Mouse (Mus musculus): Measurements from ENCODE around the gene Ubxn1.
A peak's percentile ranks its signal among the peaks of the same experiment; 100 is the strongest.
"Not testable (repeated sequence)": the region's sequence is repeated elsewhere in the genome, so short reads cannot be mapped to it uniquely, and the experiment has no call there.

Ubxn1 gene

DNA sequence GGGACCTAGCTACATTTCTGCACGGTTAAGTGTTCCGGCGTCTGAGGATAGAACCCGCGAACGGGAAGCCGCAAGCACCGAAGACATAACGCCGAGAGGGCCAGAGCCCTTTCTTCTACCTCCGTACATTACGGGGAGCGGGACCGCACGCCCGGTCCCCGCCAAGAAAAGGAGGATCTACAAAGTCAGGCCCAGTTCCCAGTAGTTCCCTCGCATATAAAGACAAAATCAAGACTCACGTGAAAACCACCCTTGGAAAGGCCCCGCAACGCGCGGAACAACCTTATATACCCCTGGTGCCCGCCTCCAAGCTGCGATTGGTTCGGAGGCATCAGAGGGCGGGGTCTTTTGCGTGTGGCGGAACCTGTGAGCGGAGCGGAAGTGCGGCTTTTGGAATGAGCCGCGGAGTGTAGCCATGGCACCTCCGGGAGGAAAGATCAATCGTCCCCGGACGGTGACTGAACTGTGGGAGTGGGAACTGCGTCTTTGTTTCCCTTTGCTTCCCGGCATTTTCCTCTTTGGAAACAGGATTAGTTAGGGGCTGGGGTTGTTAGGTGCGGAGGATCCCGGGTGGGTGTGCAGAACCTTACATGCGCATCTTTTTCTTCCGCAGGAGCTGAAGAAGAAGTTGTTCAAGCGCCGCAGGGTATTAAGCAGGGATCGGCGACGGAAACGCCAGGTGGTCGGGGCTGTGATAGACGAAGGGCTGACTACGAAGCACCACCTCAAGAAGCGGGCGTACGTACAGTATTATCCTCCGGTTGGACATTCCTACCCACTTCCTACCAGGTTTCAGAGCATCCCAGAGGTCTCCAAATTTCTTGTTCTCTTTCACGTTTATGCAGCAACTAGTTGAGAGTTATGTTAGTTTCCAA, 17.5 kb downstream of the Ubxn1 start, which contains the start of the genes 1810009A15Rik and Gm49416:
1810009A15Rik (plus strand) TSS at position 343 of the 875 bp plus-strand sequence.
Gm49416 (plus strand) TSS at position 416 of the 875 bp plus-strand sequence.
- Histone ChIP-seq H3K4me3 (replicated peaks; ENCODE audit: low read length) (peak within 1 kb of the TSS; percentile 90), H3K4me1 (replicated peaks; ENCODE audit: low read depth, low read length) (peaks cover 57% of the 10 kb centered on the region), H3K9me3 (ENCODE audit: low read length) (no peaks in the 10 kb centered on the region), H3K27me3 (ENCODE audit: insufficient read depth, low read length) (no peaks in the 10 kb centered on the region), H3K36me3 (ENCODE audit: insufficient read depth, low read length) (peaks cover 41% of the 10 kb centered on the region)
- no peak for TF ChIP-seq CTCF (conservative IDR thresholded peaks at IDR 0.05; ENCODE audit: low read length)
- no peak for TF ChIP-seq NANOG (IDR thresholded peaks at IDR 0.05; ENCODE audit: borderline replicate concordance, low read length)
- TF ChIP-seq POU5F1 (IDR thresholded peaks at IDR 0.05; ENCODE audit: borderline replicate concordance, low read length): no peak

GRCm38 (mm10) chr19:8892829-8893766, 21.8 kb downstream of the Ubxn1 start, which contains the start of gene Ints5:
Ints5 (plus strand) TSS chr19:8893005.
- H3K36me3 ChIP-seq (ENCODE audit: insufficient read depth, low read length): peaks cover 62% of the 10 kb centered on the region
- H3K27me3 ChIP-seq (ENCODE audit: insufficient read depth, low read length): no peaks in the 10 kb centered on the region
- H3K4me1 ChIP-seq (replicated peaks; ENCODE audit: low read depth, low read length): peaks cover 69% of the 10 kb centered on the region
- no peaks in the 10 kb centered on the region for H3K9me3 ChIP-seq (ENCODE audit: low read length)
- H3K4me3 ChIP-seq (replicated peaks; ENCODE audit: low read length): peak within 1 kb of the TSS; percentile 99
- TF ChIP-seq CTCF (conservative IDR thresholded peaks at IDR 0.05; ENCODE audit: low read length): no peak
- TF ChIP-seq NANOG (IDR thresholded peaks at IDR 0.05; ENCODE audit: borderline replicate concordance, low read length): no peak
- no peak for TF ChIP-seq POU5F1 (IDR thresholded peaks at IDR 0.05; ENCODE audit: borderline replicate concordance, low read length)

DNA sequence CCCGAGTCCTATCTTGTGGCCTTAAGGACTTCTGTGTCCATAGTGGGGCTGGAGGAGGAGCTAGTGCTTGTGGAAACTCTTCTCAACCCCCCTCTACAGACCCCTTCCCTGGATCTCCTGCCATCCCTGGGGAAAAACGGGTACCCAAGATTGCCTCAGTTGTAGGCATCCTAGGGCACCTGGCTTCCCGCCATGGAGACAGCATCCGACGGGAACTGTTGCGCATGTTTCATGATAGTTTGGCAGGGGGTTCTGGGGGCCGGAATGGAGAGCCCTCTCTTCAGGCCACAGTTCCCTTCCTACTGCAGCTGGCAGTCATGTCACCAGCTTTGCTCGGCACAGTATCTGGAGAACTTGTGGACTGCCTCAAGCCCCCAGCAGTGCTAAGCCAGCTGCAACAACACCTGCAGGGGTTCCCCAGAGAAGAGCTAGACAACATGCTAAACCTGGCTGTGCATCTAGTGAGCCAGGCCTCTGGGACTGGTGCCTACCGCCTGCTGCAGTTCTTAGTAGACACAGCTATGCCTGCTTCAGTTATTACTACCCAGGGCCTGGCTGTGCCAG, 24.2 kb downstream of the Ubxn1 start:
- H3K27me3 ChIP-seq (ENCODE audit: insufficient read depth, low read length): no peaks in the 10 kb centered on the region
- H3K9me3 ChIP-seq (ENCODE audit: low read length): no peaks in the 10 kb centered on the region
- TF ChIP-seq CTCF (conservative IDR thresholded peaks at IDR 0.05; ENCODE audit: low read length) (no peak), POU5F1 (IDR thresholded peaks at IDR 0.05; ENCODE audit: borderline replicate concordance, low read length) (no peak), NANOG (IDR thresholded peaks at IDR 0.05; ENCODE audit: borderline replicate concordance, low read length) (no peak)
- peak overlapping the region; percentile 100 for H3K4me3 ChIP-seq (replicated peaks; ENCODE audit: low read length)
- H3K36me3 ChIP-seq (ENCODE audit: insufficient read depth, low read length): peaks cover 66% of the 10 kb centered on the region
- peaks cover 78% of the 10 kb centered on the region for H3K4me1 ChIP-seq (replicated peaks; ENCODE audit: low read depth, low read length)

- H3K9me3 ChIP-seq (ENCODE audit: low read length); H3K27me3 ChIP-seq (ENCODE audit: insufficient read depth, low read length): not testable (repeated sequence)
- peaks cover 66% of the 10 kb centered on the region for H3K36me3 ChIP-seq (ENCODE audit: insufficient read depth, low read length)
- H3K4me3 ChIP-seq (replicated peaks; ENCODE audit: low read length): peak overlapping the region; percentile 100
- peaks cover 75% of the 10 kb centered on the region for H3K4me1 ChIP-seq (replicated peaks; ENCODE audit: low read depth, low read length)
These were observed 24.9 kb downstream of the Ubxn1 start for GRCm38 (mm10) chr19:8896231-8896630.

GRCm38 (mm10) chr19:8897211-8897864, 26.0 kb downstream of the Ubxn1 start:
- Histone ChIP-seq H3K4me3 (replicated peaks; ENCODE audit: low read length) (peak overlapping the region; percentile 100), H3K4me1 (replicated peaks; ENCODE audit: low read depth, low read length) (peaks cover 68% of the 10 kb centered on the region), H3K36me3 (ENCODE audit: insufficient read depth, low read length) (peaks cover 66% of the 10 kb centered on the region)
- not testable (repeated sequence) for H3K9me3 ChIP-seq (ENCODE audit: low read length); H3K27me3 ChIP-seq (ENCODE audit: insufficient read depth, low read length)

DNA sequence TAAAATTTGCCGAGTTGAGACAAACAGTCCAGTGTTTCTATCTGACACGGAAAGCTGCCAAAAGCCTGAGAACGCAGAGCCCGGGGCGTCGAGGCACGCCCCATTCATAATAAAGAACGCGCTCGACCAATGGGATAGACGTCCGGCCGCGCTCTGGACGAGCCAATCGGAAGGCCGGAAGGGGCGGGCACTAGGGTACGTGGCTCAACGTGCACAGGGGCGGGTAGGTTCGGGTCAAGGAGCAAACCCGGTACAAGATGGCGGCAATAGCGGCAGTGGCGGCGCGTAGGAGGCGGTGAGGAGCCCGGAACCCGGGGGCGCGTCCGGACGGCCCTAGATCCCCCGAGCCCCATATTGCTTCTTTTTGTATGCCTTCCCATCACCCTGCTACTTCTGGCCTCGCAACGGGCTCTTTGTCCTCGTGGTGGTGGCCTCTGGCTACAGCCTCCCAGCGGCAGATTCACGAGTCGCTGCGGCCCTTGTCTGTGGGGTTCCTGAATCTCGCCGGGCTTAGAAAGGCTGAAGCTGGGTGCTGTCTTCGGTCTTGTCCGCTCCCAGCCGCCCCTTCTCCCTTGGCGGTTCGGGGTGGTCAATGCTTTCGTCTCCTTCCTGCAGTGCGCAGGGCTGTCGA, 26.7 kb downstream of the Ubxn1 start, which contains the start of gene Ganab:
Ganab (plus strand) TSS at position 207 of the 631 bp plus-strand sequence.
- Histone ChIP-seq H3K4me1 (replicated peaks; ENCODE audit: low read depth, low read length) (peaks cover 68% of the 10 kb centered on the region), H3K36me3 (ENCODE audit: insufficient read depth, low read length) (peaks cover 73% of the 10 kb centered on the region), H3K27me3 (ENCODE audit: insufficient read depth, low read length) (no peaks in the 10 kb centered on the region), H3K4me3 (replicated peaks; ENCODE audit: low read length) (peak within 1 kb of the TSS; percentile 100), H3K9me3 (ENCODE audit: low read length) (no peaks in the 10 kb centered on the region)
- TF ChIP-seq CTCF (conservative IDR thresholded peaks at IDR 0.05; ENCODE audit: low read length) (no peak), NANOG (IDR thresholded peaks at IDR 0.05; ENCODE audit: borderline replicate concordance, low read length) (no peak), POU5F1 (IDR thresholded peaks at IDR 0.05; ENCODE audit: borderline replicate concordance, low read length) (no peak)

GRCm38 (mm10) chr19:8898576-8898975, 27.3 kb downstream of the Ubxn1 start:
- Histone ChIP-seq H3K27me3 (ENCODE audit: insufficient read depth, low read length) (no peaks in the 10 kb centered on the region), H3K36me3 (ENCODE audit: insufficient read depth, low read length) (peaks cover 79% of the 10 kb centered on the region), H3K4me3 (replicated peaks; ENCODE audit: low read length) (peak overlapping the region; percentile 100), H3K9me3 (ENCODE audit: low read length) (no peaks in the 10 kb centered on the region), H3K4me1 (replicated peaks; ENCODE audit: low read depth, low read length) (peaks cover 65% of the 10 kb centered on the region)
- TF ChIP-seq POU5F1 (IDR thresholded peaks at IDR 0.05; ENCODE audit: borderline replicate concordance, low read length): no peak
- TF ChIP-seq CTCF (conservative IDR thresholded peaks at IDR 0.05; ENCODE audit: low read length): no peak
- TF ChIP-seq NANOG (IDR thresholded peaks at IDR 0.05; ENCODE audit: borderline replicate concordance, low read length): no peak
